Mouse (Mus musculus): Measurements from ENCODE around the gene Eef1b2.

The Eef1b2 gene

GRCm38 (mm10) chr1:63192306-63193065 lies 15.9 kb downstream of the Eef1b2 start:
- no peak for DNase-seq (ENCODE audit: low spot score in 2 of 2)

GRCm38 (mm10) chr1:63195848-63196512 lies 19.4 kb downstream of the Eef1b2 start:
- DNase-seq (ENCODE audit: low spot score in 2 of 2) = no peak

GRCm38 (mm10) chr1:63199387-63199786 lies 22.8 kb downstream of the Eef1b2 start:
- no peak for DNase-seq (ENCODE audit: low spot score in 2 of 2)

- no peak for DNase-seq (ENCODE audit: low spot score in 2 of 2)
These were observed 23.7 kb downstream of the Eef1b2 start for GRCm38 (mm10) chr1:63200322-63200721.

DNA sequence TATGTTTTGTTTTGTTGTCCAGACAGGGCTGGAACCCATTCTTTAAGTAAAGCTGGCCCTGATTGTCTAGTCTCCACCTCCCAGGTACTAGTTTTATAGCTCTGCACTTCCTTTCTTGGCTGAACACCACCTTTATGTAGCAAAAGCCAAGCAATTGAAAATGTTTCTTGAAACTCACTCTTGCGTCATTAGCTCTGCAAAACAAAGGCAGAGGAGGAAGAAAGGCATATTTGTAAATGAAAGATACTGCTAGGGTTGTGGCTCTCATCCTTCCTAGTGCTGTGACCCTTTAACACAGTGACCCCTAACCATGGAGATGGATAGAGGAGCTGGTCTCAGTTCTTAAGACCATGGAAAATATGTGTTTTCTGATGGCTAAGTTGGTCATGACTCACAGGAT lies 25.0 kb downstream of the Eef1b2 start:
- no peak for DNase-seq (ENCODE audit: low spot score in 2 of 2)

- no peak for DNase-seq (ENCODE audit: low spot score in 2 of 2)
These were observed 26.8 kb downstream of the Eef1b2 start for GRCm38 (mm10) chr1:63203471-63203870.

- DNase-seq (ENCODE audit: low spot score in 2 of 2) = no peak
These were observed 27.5 kb downstream of the Eef1b2 start for GRCm38 (mm10) chr1:63203950-63204659.

GRCm38 (mm10) chr1:63204660-63205394 lies 28.2 kb downstream of the Eef1b2 start:
- DNase-seq (ENCODE audit: low spot score in 2 of 2) = no peak

- DNase-seq (ENCODE audit: low spot score in 2 of 2) = no peak
These were observed 31.0 kb downstream of the Eef1b2 start for GRCm38 (mm10) chr1:63207607-63208006.

- no peak for DNase-seq (ENCODE audit: low spot score in 2 of 2)
These were observed 33.4 kb downstream of the Eef1b2 start for GRCm38 (mm10) chr1:63209861-63210529.

DNA sequence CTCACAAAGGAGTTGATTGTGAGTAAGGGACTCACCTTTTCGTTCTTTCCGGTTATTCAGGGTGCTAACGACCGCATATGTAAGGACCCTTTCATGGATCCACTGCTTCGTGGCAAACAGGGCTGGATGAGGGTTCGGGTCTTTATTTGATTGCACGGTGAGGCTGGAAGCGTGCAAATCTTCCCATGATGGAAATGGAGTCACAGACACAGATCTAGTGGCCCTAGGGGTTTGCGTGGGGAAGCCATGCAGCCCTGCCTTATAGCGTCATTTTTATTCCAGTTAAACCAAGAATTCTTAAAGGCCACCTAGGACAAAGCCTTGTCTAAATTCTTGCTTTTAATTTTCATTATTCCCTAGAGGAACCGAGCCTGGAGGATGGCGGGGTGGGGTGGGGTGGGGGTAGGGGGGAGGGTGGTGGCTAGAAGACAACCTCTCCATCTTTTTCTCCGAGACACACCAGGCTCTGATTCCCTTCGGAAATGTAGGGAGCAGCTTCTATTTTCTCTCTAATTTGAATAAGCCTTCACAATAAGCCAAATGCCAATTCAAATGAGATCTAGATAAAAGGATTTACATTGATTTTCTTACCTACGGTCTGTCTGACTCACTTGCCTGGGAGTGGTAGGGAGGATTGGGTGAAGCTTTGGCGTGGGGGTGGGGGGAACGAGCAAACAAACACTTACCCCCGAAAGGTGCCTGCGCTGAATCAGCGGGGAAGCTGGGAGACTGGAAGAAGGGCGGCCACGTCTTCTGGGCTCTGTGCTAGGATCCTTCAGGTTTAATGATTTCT lies 37.0 kb downstream of the Eef1b2 start:
- no peak for DNase-seq (ENCODE audit: low spot score in 2 of 2)

GRCm38 (mm10) chr1:63214271-63214558 lies 37.6 kb downstream of the Eef1b2 start, which contains the start of gene Gpr1:
Gene Gpr1, minus strand, starts transcription at chr1:63214543.
- DNase-seq (ENCODE audit: low spot score in 2 of 2) = no peak

DNA sequence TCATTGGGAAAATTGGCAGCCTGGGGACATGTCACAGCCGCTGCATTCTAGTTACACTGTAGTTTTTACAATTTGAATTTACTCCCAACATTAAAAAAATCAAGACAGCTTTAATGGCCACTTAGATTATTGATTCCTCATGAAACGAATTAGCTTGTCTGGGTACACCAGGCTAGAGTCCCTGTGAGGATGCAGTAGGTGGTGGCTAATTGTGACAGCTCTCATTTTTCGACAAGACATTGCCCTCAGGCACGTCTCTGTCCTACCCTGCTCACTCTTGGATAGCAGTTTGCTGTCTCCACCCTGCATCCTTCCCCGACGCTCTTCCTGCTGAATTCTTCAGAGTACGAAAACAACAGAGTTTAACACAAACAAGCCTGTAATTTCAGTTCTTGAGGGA lies 38.0 kb downstream of the Eef1b2 start:
- DNase-seq (ENCODE audit: low spot score in 2 of 2) = no peak

GRCm38 (mm10) chr1:63219277-63219676 lies 42.7 kb downstream of the Eef1b2 start:
- DNase-seq (ENCODE audit: low spot score in 2 of 2) = no peak

GRCm38 (mm10) chr1:63225009-63225408 lies 48.4 kb downstream of the Eef1b2 start:
- DNase-seq (ENCODE audit: low spot score in 2 of 2) = no peak

GRCm38 (mm10) chr1:63225890-63226289 lies 49.3 kb downstream of the Eef1b2 start:
- DNase-seq (ENCODE audit: low spot score in 2 of 2) = no peak

DNA sequence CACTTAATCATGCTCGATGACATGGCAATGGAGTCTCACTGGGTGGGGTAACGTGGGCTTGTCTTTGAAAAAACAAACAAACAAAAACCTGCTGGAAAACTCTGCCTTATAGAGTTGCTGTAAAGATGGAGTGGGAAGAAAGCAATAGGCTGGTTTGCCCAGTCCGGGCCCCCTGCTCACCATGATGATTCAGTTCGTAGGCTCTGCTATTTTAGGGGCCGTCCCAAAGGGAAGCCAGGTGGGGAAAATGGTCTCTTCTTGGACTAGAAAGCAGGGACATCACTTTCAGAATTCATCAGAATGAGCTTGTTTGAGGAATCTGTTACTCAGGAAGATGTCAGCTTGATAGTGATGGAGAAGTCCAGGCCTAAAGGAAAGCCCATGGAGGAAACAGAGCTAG lies 50.6 kb downstream of the Eef1b2 start:
- DNase-seq (ENCODE audit: low spot score in 2 of 2) = no peak

Data from frontal cortex, postnatal 25 days (tissue).